Mouse (Mus musculus) liver, embryonic 14 days (tissue): ENCODE results near the gene Yae1d1. TPM values are rescaled to one million over a fixed set of nuclear protein-coding genes. Genes with fewer than 3 reads are reported as not detected.

Source experiments
- polyA plus RNA-seq: library from polyadenylated mRNA; depleted of rRNA; stranded (reverse); fragments of >200 nt; gene quantifications from 2 replicates; pipeline ENCODE4 v1.2.3, GENCODE M21; 2012; rRNA removed

Gene Yae1d1
- 10.2 and 10.9 TPM in 2 replicates for polyA plus RNA-seq

GRCm38 (mm10) chr13:17992697-17993514 lies at the start of gene Yae1d1:
Gene Yae1d1 (minus strand): TSS chr13:17993349.

GRCm38 (mm10) chr13:17944078-17944917 lies 48.9 kb downstream of the Yae1d1 start, which contains the start of gene Rala:
Gene Rala (minus strand): TSS chr13:17944239.

Other genes with a start within 250 kb of the Yae1d1 start
- gene Cdk13, start 188.3 kb downstream of the Yae1d1 start, polyA plus RNA-seq = 8.3 and 10.0 TPM in 2 replicates
- 7.6 and 8.8 TPM in 2 replicates for gene Rala, start 49.1 kb downstream of the Yae1d1 start, polyA plus RNA-seq